Mouse (Mus musculus) ES-E14 (cell line): ENCODE measurements around the gene Grm1. TPM values are rescaled to one million over a fixed set of nuclear protein-coding genes. Genes with fewer than 3 reads are reported as not detected.

Experiments used
- DNase-seq: peaks from one replicate; pipeline ENCODE4 v3.0.0-alpha.2; 2013; ENCODE audit warnings: low read depth, low spot score
- H3K27ac ChIP-seq: 2 replicates; pipeline ENCODE4 v1.5.1; 2012; ENCODE audit warnings: low read depth, mild to moderate bottlenecking, low read length, moderate library complexity, mixed read lengths; ENCODE audit not compliant: poor library complexity, insufficient read depth, severe bottlenecking
- H3K36me3 ChIP-seq: 2 replicates; pipeline ENCODE4 v1.6.1; 2012; ENCODE audit warnings: mild to moderate bottlenecking, low read length, moderate library complexity, mixed read lengths; ENCODE audit not compliant: control insufficient read depth, poor library complexity, insufficient read depth, severe bottlenecking
- H3K4me1 ChIP-seq, 2 experiments: fragments of 150-350 bp in 1 of 2; sonication (generic) in 1 of 2; 2 replicates each; pipeline ENCODE4 v1.6.1; 2012; ENCODE audit warnings: low read length in 2 of 2, mild to moderate bottlenecking in 1 of 2, mixed read lengths in 1 of 2; ENCODE audit not compliant: control insufficient read depth in 2 of 2, insufficient read depth in 2 of 2, poor library complexity in 1 of 2
- H3K4me3 ChIP-seq, 2 experiments: fragments of 150-350 bp in 1 of 2; sonication (generic) in 1 of 2; 2 replicates each; pipeline ENCODE4 v1.5.1; 2012; ENCODE audit warnings: low read length in 2 of 2, low read depth in 1 of 2, mild to moderate bottlenecking in 1 of 2, mixed read lengths in 1 of 2; ENCODE audit not compliant: insufficient read depth in 1 of 2, poor library complexity in 1 of 2, severe bottlenecking in 1 of 2
- H3K9ac ChIP-seq: 2 replicates; pipeline ENCODE4 v1.6.1; 2012; ENCODE audit warnings: low read depth, mild to moderate bottlenecking, low read length, mixed read lengths; ENCODE audit not compliant: poor library complexity, insufficient read depth, severe bottlenecking
- H3K9me3 ChIP-seq: fragments of 150-350 bp; sonication (generic); 2 replicates; pipeline ENCODE4 v1.6.1; 2012; ENCODE audit warnings: low read depth, mild to moderate bottlenecking, low read length; ENCODE audit not compliant: control insufficient read depth, insufficient read depth
- CHD2 ChIP-seq: IDR thresholded peaks from 2 replicates; pipeline ENCODE4 v1.6.1; 2014; ENCODE audit warnings: mild to moderate bottlenecking, low read depth, low read length, inconsistent platforms
- HCFC1 ChIP-seq: IDR thresholded peaks from 2 replicates; pipeline ENCODE4 v1.6.1; 2012; ENCODE audit warnings: low read length, inconsistent platforms, borderline replicate concordance; ENCODE audit not compliant: insufficient read depth
- MAFK ChIP-seq: IDR thresholded peaks from 2 replicates; pipeline ENCODE4 v1.6.1; 2014; ENCODE audit warnings: mild to moderate bottlenecking, low read depth, low read length, inconsistent platforms; ENCODE audit not compliant: insufficient read depth
- ZC3H11A ChIP-seq: IDR thresholded peaks from 2 replicates; pipeline ENCODE4 v1.6.1; 2012; ENCODE audit warnings: low read depth, mild to moderate bottlenecking, inconsistent platforms, low read length, borderline replicate concordance
- ZNF384 ChIP-seq: IDR thresholded peaks from 2 replicates; pipeline ENCODE4 v1.6.1; 2012; ENCODE audit warnings: low read depth, low read length, inconsistent platforms
- in situ Hi-C, 2 experiments: fragments of 600-800 bp; cut with MboI; formaldehyde crosslinking; loops; one replicate each; pipeline ENCODE4 v1.15.1; 2025; ENCODE audit warnings: low sequenced_read_pairs in 2 of 2, inconsistent platforms in 1 of 2; ENCODE audit not compliant: unreplicated experiment in 2 of 2
- total RNA-seq: library from RNA; depleted of rRNA; stranded (reverse); fragments of 300-350 nt; gene quantifications from 2 replicates; pipeline ENCODE4 v1.2.3, GENCODE M21; 2012

The Grm1 gene
- total RNA-seq, 1 experiment: not detected

DNA sequence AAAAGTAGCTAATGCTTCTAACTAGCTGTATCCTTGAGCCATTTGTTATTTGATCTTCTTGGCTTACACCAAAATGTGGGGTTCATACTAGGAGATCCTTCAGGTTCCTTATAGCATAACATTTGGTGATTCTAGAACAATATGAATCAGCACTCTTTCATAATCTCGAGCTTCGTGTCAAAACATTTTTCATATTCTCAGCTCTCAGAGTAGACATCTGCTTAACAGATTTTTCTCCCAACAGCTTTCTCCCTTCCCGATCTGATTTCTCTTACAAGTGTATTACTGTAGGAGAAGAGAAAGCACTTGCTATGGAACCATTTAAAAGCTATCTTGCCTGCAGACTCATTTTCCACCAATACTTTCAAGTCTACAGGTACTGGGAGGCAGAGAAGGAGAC, 133.0 kb downstream of the Grm1 start:
- Histone ChIP-seq H3K9ac (no peak overlapping the region), H3K9me3 (no peaks in the 10 kb centered on the region), H3K4me1 (no peaks in the 10 kb centered on the region), H3K36me3 (no peaks in the 10 kb centered on the region), H3K4me3 (no peak overlapping the region), H3K27ac (no peak overlapping the region)
- DNase-seq: no peak
- TF ChIP-seq HCFC1 (no peak), CHD2 (no peak), MAFK (no peak), ZC3H11A (no peak), ZNF384 (no peak)
- in situ Hi-C loops: no loop called here

DNA sequence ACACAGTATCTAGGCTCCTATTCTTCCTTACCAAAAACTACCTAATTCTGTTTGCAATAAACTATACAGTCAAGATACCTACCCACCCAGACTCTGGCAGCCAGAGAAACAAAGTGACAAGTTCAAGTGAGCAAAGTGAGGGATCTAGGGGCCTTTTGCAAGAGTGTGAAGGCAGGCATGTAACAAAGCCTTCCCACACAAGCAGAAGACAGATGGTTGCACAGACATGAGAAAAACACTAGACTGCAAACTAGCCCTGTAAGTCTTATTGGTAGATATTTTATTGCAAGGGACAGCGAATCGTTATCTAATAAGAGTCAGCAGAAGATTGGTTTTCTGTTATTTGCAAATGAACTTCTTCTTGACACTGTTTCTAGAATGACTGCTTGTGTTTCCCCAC, 134.6 kb downstream of the Grm1 start:
- Histone ChIP-seq H3K9me3 (no peaks in the 10 kb centered on the region), H3K36me3 (no peaks in the 10 kb centered on the region), H3K4me1 (no peaks in the 10 kb centered on the region), H3K4me3 (no peak overlapping the region), H3K9ac (no peak overlapping the region), H3K27ac (no peak overlapping the region)
- in situ Hi-C loops: no loop called here
- TF ChIP-seq CHD2 (no peak), ZNF384 (no peak), ZC3H11A (no peak), MAFK (no peak), HCFC1 (no peak)
- no peak for DNase-seq

DNA sequence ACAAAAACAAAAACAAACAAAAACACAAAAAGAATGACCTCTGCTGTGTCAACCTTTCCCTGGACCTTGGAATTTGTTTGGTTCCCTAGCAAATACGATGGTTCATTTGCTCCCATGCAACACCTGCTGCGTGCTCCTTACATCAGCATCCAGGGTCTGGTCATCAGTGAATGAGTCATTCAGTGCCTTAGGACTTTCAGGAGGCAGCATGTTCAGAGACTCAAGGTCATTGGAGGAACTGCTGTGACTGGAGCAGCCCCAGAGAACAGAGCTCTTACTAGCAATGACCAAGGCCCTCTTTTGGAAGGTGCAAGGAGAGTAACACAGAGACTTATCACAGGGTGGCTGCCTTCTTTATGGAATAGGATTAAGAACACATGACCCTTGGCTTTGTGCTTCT, 138.2 kb downstream of the Grm1 start:
- no peaks in the 10 kb centered on the region for H3K4me1 ChIP-seq
- DNase-seq: no peak
- no peak overlapping the region for H3K27ac ChIP-seq
- TF ChIP-seq HCFC1: no peak
- no peak for TF ChIP-seq ZC3H11A
- no peaks in the 10 kb centered on the region for H3K36me3 ChIP-seq
- no peak overlapping the region for H3K9ac ChIP-seq
- no peak overlapping the region for H3K4me3 ChIP-seq
- no peaks in the 10 kb centered on the region for H3K9me3 ChIP-seq
- in situ Hi-C loops: no loop called here

DNA sequence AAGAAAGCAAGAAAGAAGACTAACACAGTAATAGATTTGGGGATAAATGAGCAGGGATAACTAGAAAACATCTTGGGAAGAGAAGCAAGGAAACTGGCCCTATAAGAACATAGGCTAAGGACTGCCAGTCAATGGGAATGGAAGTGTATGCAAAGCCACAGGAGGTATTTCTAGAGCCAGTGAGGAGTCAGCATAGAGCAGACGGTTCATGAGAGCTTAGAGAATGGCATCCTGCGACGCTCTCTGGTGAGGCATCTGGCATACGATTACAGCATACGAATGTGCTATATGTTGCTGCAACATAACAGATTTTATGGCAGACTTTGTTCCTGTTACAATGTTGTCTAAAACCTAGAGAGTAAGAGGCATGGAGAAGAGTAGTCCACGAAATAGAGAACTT, 139.9 kb downstream of the Grm1 start:
- DNase-seq: no peak
- Histone ChIP-seq H3K36me3 (no peaks in the 10 kb centered on the region), H3K9ac (no peak overlapping the region), H3K4me3 (no peak overlapping the region), H3K9me3 (no peaks in the 10 kb centered on the region), H3K4me1 (no peaks in the 10 kb centered on the region), H3K27ac (no peak overlapping the region)
- in situ Hi-C loops: no loop called here
- TF ChIP-seq HCFC1 (no peak), MAFK (no peak), ZC3H11A (no peak), CHD2 (no peak), ZNF384 (no peak)

DNA sequence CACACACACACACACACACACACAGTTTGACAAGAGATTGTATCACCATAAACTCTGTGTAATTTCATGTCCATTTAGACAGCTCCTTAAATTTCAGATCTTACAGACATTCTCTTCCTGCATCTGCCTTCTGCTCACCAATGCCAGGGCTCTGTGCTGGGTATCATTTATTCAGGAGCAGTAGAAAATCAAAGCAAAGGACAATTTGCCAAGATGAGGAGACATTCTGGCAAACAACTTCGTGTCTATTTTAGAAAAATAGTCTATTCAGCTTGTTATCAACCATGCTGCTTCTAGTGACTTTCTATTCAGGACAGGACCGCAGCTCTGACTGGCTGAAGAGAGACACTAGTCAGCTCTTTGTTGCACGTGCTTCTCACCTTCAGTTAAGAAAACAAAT, 146.3 kb downstream of the Grm1 start:
- Histone ChIP-seq H3K9ac (no peak overlapping the region), H3K27ac (no peak overlapping the region), H3K36me3 (no peaks in the 10 kb centered on the region), H3K4me1 (no peaks in the 10 kb centered on the region), H3K4me3 (no peak overlapping the region), H3K9me3 (no peaks in the 10 kb centered on the region)
- in situ Hi-C loops: no loop called here
- no peak for TF ChIP-seq CHD2
- TF ChIP-seq ZC3H11A: no peak
- no peak for TF ChIP-seq MAFK
- TF ChIP-seq HCFC1: no peak
- no peak for TF ChIP-seq ZNF384
- no peak for DNase-seq
